ENCODE assay signal across 20 mouse cellular contexts in the genomic region with DNA sequence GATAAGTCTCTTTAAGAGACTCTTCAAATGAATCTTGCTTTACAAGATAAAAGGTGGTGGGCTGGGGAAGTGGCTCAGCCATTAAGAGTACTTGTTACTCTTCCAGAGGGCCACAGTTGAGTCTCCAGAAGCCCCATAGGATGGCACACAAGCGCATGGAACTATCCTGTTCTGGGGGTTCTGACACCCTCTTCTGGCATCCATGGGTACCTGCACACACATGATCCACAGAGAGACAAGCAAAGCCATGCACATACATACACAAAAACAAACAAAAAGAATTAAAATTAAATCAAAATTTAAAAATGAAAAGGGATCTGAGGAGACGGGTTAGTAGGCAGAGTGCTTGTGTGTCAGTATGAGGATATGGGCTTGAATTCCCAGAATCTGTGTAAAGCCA. TPM values are rescaled to one million over a fixed set of nuclear protein-coding genes. Genes with fewer than 3 reads are reported as not detected.
A peak's percentile ranks its signal among the peaks of the same experiment; 100 is the strongest.
DNase-seq lines count a peak whose midpoint lies in the region; TF ChIP-seq lines count a peak whose summit lies in the region.
"Had no signal": no experiment of that assay in that cellular context is flagged by ENCODE, and none has a peak within 500 bp of the region (broad histone marks: within the 10 kb centered on the region; RNA-seq: fewer than 3 reads in every experiment).

No protein-coding gene starts in this region.

- no peak for TF ChIP-seq POLR2A in ES-Bruce4 (IDR thresholded peaks at IDR 0.05; ENCODE audit: insufficient read depth, low read length)
- TF ChIP-seq POLR2A in bone marrow, adult 2 months (IDR thresholded peaks at IDR 0.05; ENCODE audit: borderline replicate concordance, control insufficient read depth, low read depth, low read length): no peak

- no peak for TF ChIP-seq EP300 in ES-Bruce4 (IDR thresholded peaks at IDR 0.05; ENCODE audit: insufficient read depth, low read depth, low read length)

- 84% methylated on average over 2 of the region's 2 CpGs for WGBS in bone marrow, adult 2 months

- H3K9ac ChIP-seq in ES-Bruce4 (ENCODE audit: low read depth, poor library complexity, severe bottlenecking): no peak overlapping the region
- H3K9ac ChIP-seq: embryonic facial prominence, embryonic 15.5 days; heart, embryonic 12.5 days; limb, embryonic 15.5 days; lung, embryonic 14.5 days; neural tube, embryonic 12.5 days had no signal

- peaks cover 3% of the 10 kb centered on the region for H3K4me1 ChIP-seq in ES-Bruce4 (ENCODE audit: control insufficient read depth, insufficient read depth, low read length)
- peaks cover 3% of the 10 kb centered on the region for H3K4me1 ChIP-seq in bone marrow, adult 2 months (ENCODE audit: control insufficient read depth, insufficient read depth, low read length)
- H3K4me1 ChIP-seq: midbrain, embryonic 10.5 days; neural tube, embryonic 12.5 days had no signal

- DNase-seq in heart, adult 11 months: peak; percentile 79
- no peak for DNase-seq in heart, postnatal 14 days
- no peak for DNase-seq in layer of hippocampus, adult 2 months (ENCODE audit: low spot score in 2 of 2)
- DNase-seq in layer of hippocampus, postnatal 25 days (ENCODE audit: extremely low spot score in 1 of 2, low spot score in 1 of 2): no peak
- no peak for DNase-seq in adrenal gland, postnatal 36 days
- no peak for DNase-seq in adrenal gland, postnatal 25 days
- DNase-seq: adrenal gland, postnatal 10 days; cerebellum, postnatal 14 days; kidney, adult 18-20 months; layer of hippocampus, postnatal 36 days; lung, embryonic 14.5 days; lung, postnatal 4 days; thymus, postnatal 14 days had no signal

- no peak overlapping the region for H3K4me3 ChIP-seq in layer of hippocampus, adult 2 months
- no peak overlapping the region for H3K4me3 ChIP-seq in ES-Bruce4 (ENCODE audit: low read depth, low read length)
- H3K4me3 ChIP-seq in bone marrow, adult 2 months (replicated peaks; ENCODE audit: control insufficient read depth, low read depth, low read length): no peak overlapping the region
- H3K4me3 ChIP-seq: embryonic facial prominence, embryonic 15.5 days; heart, embryonic 12.5 days; limb, embryonic 15.5 days; midbrain, embryonic 10.5 days; neural tube, embryonic 12.5 days had no signal

- TF ChIP-seq CTCF in layer of hippocampus, adult 2 months (conservative IDR thresholded peaks at IDR 0.05): peak; percentile 66
- peak; percentile 17 for TF ChIP-seq CTCF in ES-Bruce4 (IDR thresholded peaks at IDR 0.05; ENCODE audit: low read depth, low read length)
- 0 out of 2 replicates have a peak, but pooled peaks have one; percentile 7 for TF ChIP-seq CTCF in bone marrow, adult 2 months (IDR thresholded peaks at IDR 0.05; ENCODE audit: control insufficient read depth, insufficient read depth, low read length)

- H3K27ac ChIP-seq in layer of hippocampus, adult 2 months: no peak overlapping the region
- no peak overlapping the region for H3K27ac ChIP-seq in ES-Bruce4 (ENCODE audit: insufficient read depth, low read length)
- no peak overlapping the region for H3K27ac ChIP-seq in bone marrow, adult 2 months (ENCODE audit: control insufficient read depth, insufficient read depth, low read depth, low read length, poor library complexity)
- H3K27ac ChIP-seq: embryonic facial prominence, embryonic 15.5 days; limb, embryonic 15.5 days; midbrain, embryonic 10.5 days; neural tube, embryonic 12.5 days had no signal

- H3K36me3 ChIP-seq in ES-Bruce4 (ENCODE audit: control insufficient read depth, insufficient read depth, low read length, poor library complexity, severe bottlenecking): no peaks in the 10 kb centered on the region
- H3K36me3 ChIP-seq: embryonic facial prominence, embryonic 15.5 days; midbrain, embryonic 10.5 days; neural tube, embryonic 12.5 days had no signal

- intact Hi-C loops in heart, postnatal 14 days (cut with DNase I): no loop called here

- no peaks in the 10 kb centered on the region for H3K27me3 ChIP-seq in ES-Bruce4 (ENCODE audit: control insufficient read depth, insufficient read depth, low read length, poor library complexity, severe bottlenecking)
- H3K27me3 ChIP-seq: embryonic facial prominence, embryonic 15.5 days; heart, embryonic 12.5 days; limb, embryonic 15.5 days; neural tube, embryonic 12.5 days had no signal

- no peaks in the 10 kb centered on the region for H3K9me3 ChIP-seq in ES-Bruce4 (replicated peaks; ENCODE audit: control insufficient read depth, insufficient read depth, low read length, poor library complexity, severe bottlenecking)
- H3K9me3 ChIP-seq: embryonic facial prominence, embryonic 15.5 days; heart, embryonic 12.5 days; limb, embryonic 15.5 days; midbrain, embryonic 10.5 days; neural tube, embryonic 12.5 days had no signal

RNA-seq across cellular contexts. Expression of gene Fam208a, which starts 36.0 kb away (rescaled TPM):
- total RNA-seq in heart, postnatal 14 days (2021): 10 to 100 TPM; 14.2 to 14.5 TPM
- 10 to 100 TPM; 33.5 to 34.8 TPM for total RNA-seq in layer of hippocampus, adult 2 months (2021)
- total RNA-seq in layer of hippocampus, postnatal 25 days (2021): 10 to 100 TPM; 29.6 to 34.3 TPM
- 43.3 and 44.5 TPM in 2 replicates for polyA plus RNA-seq in ES-Bruce4 (2011; ENCODE audit: insufficient read depth, insufficient read length, low read depth, missing spikeins)
- 8.3 and 10.1 TPM in 2 replicates for polyA plus RNA-seq in bone marrow, adult 2 months (2011; ENCODE audit: insufficient read depth, insufficient read length, low replicate concordance, missing spikeins)
- total RNA-seq in adrenal gland, postnatal 36 days (2021): 10 to 100 TPM; 23.1 to 25.0 TPM
- 27.8 and 28.2 TPM in 2 replicates for total RNA-seq in adrenal gland, postnatal 25 days (2021)

Comparison
In these comparisons a context has a peak if more than half of its experiments do, and no peak if none do; other contexts are left out.
1. CTCF ChIP-seq: peak in every context shown above with its lines; median percentile 66 in layer of hippocampus, adult 2 months; 17 in ES-Bruce4; 7 in bone marrow, adult 2 months.